Mouse (Mus musculus): ENCODE data around the gene Tgfbr3. TPM values are rescaled to one million over a fixed set of nuclear protein-coding genes. Genes with fewer than 3 reads are reported as not detected.
A peak's percentile ranks its signal among the peaks of the same experiment; 100 is the strongest.

Tgfbr3 gene
- total RNA-seq, 2 experiments from 2014 or later: 12.7 to 13.6 TPM

DNA sequence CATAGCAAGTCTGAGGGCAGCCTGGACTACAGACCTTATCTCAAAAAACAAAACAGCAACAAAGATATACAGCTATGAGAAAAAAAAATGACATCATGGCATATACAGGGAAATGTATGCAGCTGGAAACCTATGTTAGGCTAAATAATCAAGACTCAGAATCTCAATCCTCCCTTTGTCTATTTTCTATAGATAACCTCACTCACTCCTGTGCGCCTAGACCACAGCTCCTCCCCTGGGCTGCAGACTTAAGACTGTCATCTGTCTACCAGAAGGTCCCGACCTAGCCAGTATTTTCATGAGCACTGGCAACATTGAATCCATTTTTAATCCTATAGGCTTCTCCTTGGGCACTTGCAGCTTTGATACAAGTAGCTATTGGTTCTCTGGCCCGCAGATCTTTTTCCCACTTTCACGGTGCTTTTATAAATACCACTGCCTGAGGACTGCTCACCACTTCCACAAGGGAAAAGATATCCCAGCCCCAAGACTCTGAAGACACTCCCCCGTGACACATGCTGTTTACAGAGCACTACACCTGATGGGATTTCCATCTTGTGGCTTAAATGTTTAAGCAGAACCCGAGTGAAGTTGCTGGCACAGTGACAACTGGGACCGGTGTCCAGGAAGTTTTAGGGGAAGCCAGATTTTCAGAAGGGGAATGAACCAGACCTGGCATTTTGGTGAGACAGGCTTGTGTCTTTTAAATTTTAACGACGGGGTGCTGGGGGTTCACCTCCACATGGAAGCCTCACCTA is 138.7 kb downstream of the Tgfbr3 start:
- no peak for DNase-seq (ENCODE audit: low spot score in 2 of 2)

DNA sequence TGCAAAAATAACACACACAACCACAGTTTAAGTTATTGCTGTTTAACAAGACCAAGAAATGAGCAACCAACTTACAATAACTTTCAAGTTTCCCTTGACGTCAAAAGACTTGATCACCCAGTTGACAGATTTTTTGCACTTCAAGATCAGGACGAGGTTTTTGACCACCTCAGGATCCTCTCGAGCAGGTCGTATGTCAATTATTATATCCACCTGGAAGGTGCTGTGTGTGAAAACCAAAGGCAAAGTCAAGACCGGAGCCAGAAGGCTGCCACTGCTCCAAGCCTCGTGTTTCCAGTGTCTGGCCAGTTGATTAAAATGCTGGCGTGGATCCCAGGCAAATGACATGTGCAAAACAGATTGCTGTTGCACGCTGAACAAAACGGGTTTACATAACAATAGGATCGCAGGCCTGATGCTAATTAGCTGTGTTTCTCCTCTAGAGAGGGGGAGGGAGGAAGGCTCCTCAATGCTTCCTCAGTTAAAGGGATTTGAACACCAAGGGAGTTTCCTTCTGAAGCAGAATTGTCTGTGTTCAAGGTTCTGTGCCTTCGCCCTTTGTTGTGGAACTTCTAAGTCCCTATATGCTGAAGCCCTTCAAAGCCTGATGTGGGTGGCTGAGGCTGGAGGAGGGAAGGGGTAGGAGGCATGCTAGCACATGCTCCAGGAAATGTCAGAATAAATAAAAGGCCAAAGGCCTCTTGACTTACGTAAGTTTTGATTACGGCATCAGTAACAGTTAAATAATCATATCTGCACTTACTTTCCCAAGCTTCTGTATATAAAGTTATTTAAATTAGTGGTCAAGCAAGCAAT is 141.3 kb downstream of the Tgfbr3 start:
- DNase-seq (ENCODE audit: low spot score in 2 of 2): peak; percentile 45 to 63

DNA sequence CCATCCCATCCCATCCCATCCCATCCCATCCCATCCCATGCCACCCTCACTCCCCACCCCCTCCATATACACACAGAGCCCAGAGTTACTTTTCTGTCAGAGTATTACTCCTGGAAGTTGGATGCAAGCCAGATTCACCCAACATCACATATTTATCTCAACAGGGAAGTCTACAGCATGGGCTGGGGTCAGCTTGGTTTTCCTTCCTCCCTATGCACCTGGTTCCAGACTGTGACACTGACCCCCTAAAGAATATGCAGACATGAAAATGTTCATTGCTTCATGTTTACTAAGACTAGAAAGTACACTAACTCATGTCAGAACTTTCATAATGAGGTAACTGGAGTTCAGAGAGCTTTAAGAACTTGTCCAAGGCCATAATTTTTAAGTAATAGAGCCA is 142.0 kb downstream of the Tgfbr3 start:
- no peak for DNase-seq (ENCODE audit: low spot score in 2 of 2)

DNA sequence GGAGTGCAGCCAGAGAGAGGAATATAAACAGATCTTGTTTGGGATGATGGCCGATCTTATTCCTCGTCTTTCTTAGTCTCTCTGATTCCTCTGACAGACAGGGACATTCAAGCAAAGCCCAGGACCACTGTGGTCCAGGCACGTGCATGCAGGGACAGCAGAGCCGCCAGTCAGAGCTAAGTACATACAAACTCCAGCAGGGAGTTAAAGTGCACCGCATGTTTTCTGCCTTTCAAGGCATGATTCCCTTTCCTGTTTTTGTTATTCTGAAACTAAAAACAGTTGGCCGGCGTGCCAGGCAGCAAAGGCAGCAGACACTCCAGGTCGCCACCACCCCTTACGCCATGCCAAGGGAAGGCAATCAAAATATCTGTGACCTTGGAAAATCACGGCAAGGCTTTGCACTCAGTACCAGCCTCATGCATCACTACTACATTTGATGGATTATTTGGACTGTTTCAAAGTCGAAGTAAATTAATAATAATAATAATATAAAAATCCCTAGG is 143.3 kb downstream of the Tgfbr3 start:
- no peak for DNase-seq (ENCODE audit: low spot score in 2 of 2)

DNA sequence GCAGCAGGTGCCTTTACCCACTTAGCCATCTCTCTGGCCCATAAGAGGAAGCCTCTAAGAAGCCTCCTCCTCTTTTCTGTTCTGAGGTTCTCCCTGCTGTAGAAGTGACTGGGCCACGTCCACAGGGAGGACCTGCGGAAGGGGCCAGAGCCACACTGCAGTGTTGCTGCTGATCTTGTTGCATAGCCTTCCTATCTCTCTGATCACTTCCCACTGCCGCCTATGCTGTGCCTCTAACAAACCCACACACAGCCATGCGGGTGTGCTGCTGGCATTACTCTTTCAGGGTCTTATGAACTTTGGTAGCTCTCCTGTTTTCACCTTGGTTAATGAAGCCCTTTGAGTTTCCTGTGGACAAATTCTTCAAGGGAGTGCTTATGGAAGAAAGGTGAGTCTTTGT is 144.3 kb downstream of the Tgfbr3 start:
- no peak for DNase-seq (ENCODE audit: low spot score in 2 of 2)

DNA sequence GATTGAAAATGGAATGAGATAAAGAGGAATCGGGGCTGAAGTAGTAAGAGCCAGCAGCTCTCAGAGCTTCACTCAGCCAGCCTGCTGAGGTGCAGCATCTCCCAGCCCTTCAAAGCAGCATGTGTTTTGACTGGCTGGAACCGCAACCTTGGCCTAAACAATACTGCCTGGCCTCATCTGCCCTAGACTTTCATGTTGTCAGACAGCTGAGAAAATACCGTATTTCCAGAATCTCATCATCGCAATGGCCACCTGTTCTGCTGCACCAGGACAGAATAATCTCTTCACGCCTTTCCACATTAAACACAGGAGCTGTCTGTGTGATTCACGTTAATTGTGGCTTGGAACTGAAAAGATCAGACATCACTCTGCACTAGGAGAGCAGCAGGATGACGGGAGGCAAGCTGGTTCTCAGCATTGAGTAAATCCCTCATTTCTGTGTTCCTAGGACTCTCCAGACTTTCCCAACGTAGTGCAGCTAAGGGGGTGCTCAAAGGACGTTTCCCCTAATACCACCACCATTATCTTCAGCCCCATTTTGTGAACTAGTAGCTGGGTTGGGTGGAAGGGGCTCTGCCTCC is 145.1 kb downstream of the Tgfbr3 start:
- DNase-seq (ENCODE audit: low spot score in 2 of 2): no peak

DNA sequence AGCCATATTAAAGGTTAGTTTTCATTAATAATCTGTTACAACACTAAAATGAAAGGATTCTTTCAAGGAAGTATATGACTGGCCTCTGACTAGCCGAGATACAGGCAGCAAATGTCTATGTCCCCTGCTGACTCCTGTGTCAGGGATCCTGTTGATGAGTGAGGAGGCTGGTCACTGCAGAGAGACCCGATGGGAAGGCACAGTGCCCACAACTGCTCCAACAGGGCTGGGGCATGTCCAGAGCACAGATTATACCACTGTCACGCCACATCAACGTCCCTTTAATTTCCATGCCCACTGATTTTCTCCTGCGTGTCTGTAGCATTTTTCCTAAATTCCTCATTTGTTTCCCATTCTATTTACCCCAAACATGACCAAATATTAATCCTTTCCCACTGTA is 146.0 kb downstream of the Tgfbr3 start:
- no peak for DNase-seq (ENCODE audit: low spot score in 2 of 2)

DNA sequence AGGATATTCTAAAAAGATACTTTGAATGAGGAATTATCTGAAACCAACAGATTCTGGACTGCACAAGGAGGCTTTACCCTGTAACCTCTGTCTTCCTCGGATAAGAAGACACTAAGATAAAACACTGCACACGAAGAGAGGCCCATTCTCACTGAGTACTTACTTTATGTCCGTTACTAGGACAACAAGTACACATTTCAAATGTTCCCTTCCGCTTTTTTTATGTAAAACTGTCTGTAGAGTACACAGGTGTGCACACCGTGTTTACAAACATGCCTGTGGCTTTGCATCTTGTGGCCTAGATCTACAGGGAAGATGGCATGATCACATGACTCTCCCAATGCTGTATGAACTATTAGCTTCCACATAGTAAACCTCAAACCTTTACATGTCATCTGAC is 146.6 kb downstream of the Tgfbr3 start:
- no peak for DNase-seq (ENCODE audit: low spot score in 2 of 2)

DNA sequence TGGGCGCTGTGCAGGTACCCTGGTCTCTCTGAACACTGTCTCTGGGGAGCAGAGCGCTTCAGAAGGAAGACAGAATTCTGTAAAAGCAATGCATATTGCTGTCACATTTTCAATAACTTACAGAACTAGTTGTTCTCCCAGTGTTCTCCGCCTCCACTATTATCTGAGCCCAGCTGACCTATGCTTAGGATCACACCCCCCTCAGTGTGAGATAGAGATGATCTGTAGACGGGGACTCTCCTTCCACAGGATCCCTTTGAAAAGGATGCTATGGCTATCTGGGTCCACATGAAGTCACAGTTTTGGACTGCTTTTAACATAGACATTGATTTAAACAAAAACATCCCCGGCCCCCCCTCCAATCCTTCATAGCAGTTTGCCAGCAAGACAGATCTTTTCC is 148.1 kb downstream of the Tgfbr3 start:
- DNase-seq (ENCODE audit: low spot score in 2 of 2): no peak

DNA sequence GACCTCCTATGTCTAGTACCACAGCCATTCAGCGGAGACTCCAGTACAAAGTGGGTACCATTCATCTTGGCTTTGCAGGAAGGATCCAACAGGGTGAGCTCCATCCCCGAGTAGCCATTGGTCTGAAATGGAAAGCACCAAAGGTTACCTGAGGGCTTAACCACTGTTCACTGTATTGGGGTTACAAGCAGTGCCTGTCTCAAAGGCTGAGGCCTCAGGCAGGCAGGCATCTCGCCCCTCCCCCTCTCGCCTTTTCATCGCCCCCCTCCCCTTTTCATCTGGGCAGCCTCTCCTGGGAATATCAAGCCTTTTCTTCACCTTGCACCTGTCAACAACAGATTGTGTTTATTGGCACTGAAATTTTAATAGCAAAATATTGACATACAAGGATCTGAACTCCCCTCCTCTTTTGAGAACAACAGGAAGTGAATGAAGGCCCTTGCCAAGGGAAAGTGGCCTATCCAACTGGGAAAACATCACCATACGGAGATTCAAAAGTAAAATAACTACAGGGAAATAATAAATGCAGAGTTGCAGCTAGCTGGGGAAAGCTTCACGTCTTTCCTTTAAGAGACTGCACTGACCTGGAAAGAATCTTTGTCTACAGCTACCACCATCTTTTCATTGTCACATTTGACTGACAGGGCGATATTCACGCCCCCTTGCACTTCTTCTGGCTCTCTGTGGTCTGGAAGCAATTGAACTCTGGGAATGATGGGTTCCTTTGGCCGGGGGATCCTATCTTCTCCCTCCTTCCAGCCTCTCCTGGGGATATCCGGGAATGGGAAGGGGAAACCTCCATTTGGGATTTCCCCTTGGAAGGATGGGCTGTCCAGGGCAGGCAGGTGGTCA is 149.4 kb downstream of the Tgfbr3 start:
- no peak for DNase-seq (ENCODE audit: low spot score in 2 of 2)

DNA sequence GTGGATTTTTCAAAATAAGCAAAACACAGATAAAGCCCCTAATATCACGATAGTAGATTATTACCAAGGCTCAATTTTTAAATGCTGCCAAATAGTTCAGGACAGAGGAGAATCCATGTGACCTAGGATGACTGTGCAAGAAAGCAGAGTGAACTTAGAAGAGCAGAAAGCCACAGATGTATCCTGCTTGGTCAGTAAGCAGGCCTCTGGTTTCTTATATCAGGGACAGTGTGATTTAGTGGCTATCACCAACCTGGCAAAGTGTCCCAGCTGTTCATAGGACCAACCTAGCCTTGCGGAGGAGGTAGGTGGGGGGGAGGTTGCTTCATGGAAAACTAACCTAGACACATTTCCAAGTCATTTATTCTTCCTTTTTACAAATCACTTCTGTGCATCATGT is 156.1 kb downstream of the Tgfbr3 start:
- no peak for DNase-seq (ENCODE audit: low spot score in 2 of 2)

DNA sequence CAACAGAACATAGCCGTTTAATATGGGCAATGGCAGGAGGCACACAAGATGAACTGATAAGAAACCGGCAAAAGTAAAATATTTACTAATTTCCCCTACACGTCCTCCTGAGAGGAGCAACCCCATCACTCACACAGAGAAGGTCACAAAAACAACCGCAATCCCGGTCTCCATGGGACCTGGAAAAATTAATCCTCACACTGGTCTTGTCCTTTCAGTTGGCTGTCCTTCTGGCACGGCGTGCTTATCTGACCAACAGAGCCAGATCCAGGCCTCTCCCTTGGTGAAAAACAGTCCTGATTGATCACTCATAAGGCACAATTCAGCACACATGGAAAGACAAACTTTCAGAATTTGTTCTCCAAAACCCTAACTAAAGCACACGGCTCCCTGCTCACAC is 157.2 kb downstream of the Tgfbr3 start:
- DNase-seq (ENCODE audit: low spot score in 2 of 2): no peak

DNA sequence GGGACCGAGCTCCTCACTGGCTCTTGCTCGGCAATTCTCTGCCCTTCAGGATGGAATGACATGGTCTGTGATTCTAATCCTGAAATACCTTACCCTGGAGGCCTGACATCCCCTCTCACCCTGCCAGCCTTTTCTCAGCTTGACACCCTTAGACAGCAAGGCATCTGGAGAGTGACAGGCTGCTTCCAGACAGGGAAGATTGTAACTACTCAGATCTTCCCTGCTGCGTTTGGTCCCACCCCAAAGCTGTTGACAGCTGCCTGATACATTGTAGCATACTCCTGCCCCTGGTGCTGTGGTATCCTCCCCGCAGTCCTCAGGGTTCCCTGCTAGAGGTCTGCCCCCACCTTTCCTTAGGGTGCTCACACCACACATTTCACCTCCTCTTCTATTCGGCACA is 160.1 kb downstream of the Tgfbr3 start:
- no peak for DNase-seq (ENCODE audit: low spot score in 2 of 2)

DNA sequence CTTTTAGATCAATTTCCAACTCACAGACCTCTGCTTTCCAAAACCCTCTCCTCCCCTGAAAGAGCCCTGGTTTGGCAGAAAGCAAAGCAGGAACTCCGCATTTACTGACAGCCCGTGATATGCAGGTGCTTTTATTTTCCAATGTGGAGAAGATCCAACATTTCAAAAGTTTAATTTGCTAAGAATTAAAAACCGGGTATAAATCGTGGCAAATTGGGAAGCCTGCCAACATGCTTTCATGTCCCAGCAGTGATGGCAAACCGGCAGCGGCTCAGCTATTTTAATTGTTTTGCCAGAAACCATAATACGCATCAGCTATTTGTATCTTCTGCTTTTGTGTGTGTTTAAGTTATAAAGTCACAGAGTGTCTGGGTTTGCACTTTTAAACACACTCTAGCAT is 162.9 kb downstream of the Tgfbr3 start:
- DNase-seq (ENCODE audit: low spot score in 2 of 2): no peak

DNA sequence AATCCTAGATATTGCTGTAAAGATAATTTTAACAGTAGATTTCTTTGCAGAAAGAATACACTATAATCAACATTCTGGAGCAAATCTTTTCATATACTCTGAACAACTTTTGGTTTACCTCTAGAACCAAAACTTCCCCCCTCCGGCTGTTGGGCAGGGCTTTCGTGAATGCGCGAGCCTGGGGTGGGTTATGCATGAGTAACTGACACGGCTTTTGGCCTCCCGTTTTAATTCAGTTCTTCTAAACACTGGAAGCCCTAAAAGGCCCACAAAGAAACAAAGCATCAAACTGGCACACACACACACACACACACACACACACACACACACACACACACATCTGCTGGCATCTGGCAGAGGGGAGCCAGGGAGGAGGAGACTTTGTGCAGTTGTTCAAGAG is 164.3 kb downstream of the Tgfbr3 start:
- DNase-seq (ENCODE audit: low spot score in 2 of 2): no peak

DNA sequence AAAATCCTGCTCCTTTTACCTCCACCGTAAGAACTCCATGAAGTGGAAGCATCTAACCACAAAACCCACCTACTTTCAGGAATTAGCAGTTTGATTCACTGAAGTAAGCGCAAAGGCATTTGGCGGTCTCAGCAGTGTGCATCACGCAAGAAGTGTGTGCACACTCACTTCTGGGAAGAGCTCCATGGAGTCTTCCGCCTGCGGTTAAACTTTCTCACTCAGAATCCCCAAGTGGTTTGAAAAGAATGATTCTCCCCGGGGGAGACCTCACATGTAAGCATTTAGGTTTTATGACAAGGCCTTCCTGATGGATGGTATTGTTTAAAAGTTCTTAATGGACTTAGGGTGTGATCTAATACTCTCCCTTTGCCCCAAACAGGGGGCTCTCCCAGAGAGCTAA is 164.9 kb downstream of the Tgfbr3 start:
- no peak for DNase-seq (ENCODE audit: low spot score in 2 of 2)

DNA sequence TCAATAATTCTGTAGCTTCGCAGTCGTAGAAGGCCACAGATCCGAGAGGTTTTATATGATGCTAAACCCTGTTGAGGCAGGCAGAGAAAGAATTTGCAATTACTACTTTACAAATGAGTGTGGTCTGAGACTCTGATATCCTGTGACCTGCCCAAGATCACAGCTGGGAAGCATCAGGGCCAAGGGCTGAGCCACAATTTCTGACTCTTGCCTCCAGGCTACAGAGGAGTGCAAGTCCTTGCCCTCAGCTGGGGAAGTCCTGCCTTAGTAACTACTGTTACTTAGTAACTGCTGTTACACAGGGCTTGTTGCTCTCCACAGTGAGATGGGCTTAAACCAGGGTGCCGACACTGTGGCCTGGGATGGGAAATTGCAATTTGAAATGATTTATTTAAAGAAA is 166.8 kb downstream of the Tgfbr3 start:
- DNase-seq (ENCODE audit: low spot score in 2 of 2): no peak

DNA sequence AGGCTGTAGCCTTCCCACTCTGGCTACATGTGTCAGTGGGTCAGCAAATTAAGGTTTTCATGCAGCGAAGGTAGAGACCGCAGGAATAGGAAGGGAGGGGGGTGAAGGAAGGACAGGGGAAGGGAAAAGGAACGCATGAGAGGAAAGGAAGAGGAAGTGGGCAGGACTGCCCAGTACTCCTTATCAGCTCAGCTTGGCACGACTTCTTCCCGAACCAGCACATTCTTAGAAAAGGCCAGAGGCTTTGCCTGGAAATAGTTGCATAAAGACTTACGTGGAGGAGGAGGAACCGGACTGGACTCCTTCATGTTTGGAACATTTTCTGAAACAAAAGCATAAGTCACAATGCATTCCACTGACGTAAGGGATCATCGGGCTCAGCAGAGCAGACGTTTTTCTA is 168.3 kb downstream of the Tgfbr3 start:
- DNase-seq (ENCODE audit: low spot score in 2 of 2): no peak

DNA sequence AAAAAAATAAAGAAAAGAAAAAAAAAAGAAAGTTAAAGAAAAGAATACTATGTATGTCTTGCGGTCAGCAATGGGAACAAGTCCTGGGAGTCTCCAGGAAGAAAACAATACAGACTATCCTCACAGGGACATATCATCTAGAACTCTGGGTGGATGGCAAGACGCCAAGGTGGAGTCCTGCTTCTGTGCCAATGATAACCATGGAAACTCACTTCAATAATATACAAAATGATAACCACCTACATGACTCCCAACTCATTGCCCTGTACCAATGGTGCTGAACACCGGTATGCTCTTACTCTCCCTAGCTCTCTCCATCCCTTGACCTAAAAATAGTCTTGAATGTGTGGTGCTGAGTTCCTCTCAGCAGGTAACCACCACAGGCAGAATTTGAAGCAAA is 168.8 kb downstream of the Tgfbr3 start:
- no peak for DNase-seq (ENCODE audit: low spot score in 2 of 2)

DNA sequence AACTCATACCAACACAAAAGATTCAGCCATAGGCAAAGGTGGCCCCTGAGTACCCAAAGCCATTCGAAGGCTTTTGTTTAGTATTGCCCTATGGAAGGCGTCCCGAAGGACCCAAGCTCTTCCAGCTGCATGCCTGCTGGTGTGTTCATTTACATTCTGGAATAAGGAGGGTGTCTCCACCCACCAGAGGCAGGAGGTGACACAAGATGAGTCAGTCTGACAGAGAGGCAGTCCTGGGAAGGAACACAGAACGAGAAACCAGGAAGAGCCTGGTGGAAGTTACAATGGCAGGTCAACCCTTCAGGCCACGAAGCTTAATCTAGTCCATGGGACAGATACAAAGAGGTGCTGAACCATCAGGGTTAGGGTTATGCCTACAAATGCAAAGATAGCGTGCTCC is 169.5 kb downstream of the Tgfbr3 start:
- no peak for DNase-seq (ENCODE audit: low spot score in 2 of 2)

DNA sequence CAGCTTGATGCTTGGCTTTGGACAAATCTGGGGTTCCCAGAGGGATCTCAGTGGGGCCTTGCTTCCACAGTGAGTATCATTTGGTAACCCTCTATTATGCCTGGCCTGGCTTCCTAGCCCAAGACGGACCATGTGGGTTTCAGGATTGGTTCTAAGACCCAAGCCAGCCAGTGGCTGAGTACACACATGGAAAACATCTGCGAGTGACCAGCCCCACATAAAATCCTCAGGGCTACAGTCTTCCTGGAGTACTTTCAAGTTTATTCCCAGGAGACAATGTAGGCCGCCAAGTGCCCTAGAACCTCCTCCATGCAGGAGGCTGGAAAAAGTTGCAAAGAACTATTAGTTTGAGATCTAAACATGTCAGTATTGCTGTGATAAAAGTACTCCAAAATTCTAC is 172.6 kb downstream of the Tgfbr3 start:
- DNase-seq (ENCODE audit: low spot score in 2 of 2): no peak
